Mouse (Mus musculus): ENCODE results near the gene Isx. TPM values are rescaled to one million over a fixed set of nuclear protein-coding genes. Genes with fewer than 3 reads are reported as not detected.

Gene Isx
- polyA plus RNA-seq, 1 experiment, result not detected

DNA sequence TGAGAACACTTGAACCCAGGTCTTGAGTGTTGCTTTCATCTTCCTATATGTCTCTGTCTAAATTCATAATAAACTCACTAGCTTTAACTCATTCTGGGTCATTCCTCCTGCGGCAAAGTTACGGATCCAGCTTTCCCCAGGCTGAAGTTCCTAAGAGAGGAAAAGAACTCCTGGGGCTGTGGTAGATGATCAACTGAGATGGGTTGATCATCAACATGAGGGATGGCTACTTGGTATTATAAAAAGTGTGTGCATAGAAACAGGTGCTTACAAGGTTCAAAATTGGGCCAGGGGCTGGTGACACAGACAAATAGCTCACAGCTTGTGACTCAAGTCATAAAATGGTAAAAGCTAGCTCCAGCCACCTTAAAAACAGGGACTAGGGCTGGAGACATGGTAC is 63.7 kb downstream of the Isx start:
- TF ChIP-seq CTCF (IDR thresholded peaks at IDR 0.05; ENCODE audit: control insufficient read depth, insufficient read depth, low read length) (no peak), POLR2A (IDR thresholded peaks at IDR 0.05; ENCODE audit: borderline replicate concordance, control insufficient read depth, low read depth, low read length) (no peak)
- H3K4me1 ChIP-seq (ENCODE audit: control insufficient read depth, insufficient read depth, low read length), result no peaks in the 10 kb centered on the region
- no peak overlapping the region for H3K4me3 ChIP-seq (replicated peaks; ENCODE audit: control insufficient read depth, low read depth, low read length)
- no peak overlapping the region for H3K27ac ChIP-seq (ENCODE audit: control insufficient read depth, insufficient read depth, low read depth, low read length, poor library complexity)
- WGBS, result 93% methylated on average over 2 of the region's 2 CpGs

DNA sequence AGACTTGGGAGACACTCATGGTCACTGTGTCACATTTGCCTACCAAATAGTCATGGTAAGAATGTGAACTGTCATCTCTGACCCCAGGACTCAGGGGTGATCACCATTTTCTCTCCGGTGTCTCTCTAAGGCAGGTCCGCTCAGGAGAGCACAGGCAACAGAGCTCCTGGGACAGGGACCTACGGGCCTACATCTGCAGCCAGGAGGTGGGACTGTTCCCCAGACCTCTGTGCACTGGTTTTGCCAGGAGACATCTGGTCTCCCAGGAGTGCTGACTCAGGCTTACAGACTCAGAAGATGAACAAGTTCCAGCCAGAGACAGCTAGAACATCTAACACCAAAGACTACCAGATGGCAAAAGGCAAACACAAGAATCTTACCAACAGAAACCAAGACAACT is 69.1 kb downstream of the Isx start:
- 92% methylated on average over 3 of the region's 3 CpGs for WGBS
- Histone ChIP-seq H3K4me1 (ENCODE audit: control insufficient read depth, insufficient read depth, low read length) (no peaks in the 10 kb centered on the region), H3K27ac (ENCODE audit: control insufficient read depth, insufficient read depth, low read depth, low read length, poor library complexity) (no peak overlapping the region), H3K4me3 (replicated peaks; ENCODE audit: control insufficient read depth, low read depth, low read length) (no peak overlapping the region)
- no peak for TF ChIP-seq CTCF (IDR thresholded peaks at IDR 0.05; ENCODE audit: control insufficient read depth, insufficient read depth, low read length)
- no peak for TF ChIP-seq POLR2A (IDR thresholded peaks at IDR 0.05; ENCODE audit: borderline replicate concordance, control insufficient read depth, low read depth, low read length)

Other genes starting within 250 kb of the Isx start
- gene Hmgxb4, start 120.2 kb downstream of the Isx start, polyA plus RNA-seq (2011; ENCODE audit: insufficient read depth, insufficient read length, low replicate concordance, missing spikeins), result 14.1 and 19.9 TPM in 2 replicates
- gene Tom1, start 160.5 kb downstream of the Isx start, polyA plus RNA-seq (2011; ENCODE audit: insufficient read depth, insufficient read length, low replicate concordance, missing spikeins), result 9.1 and 23.7 TPM in 2 replicates
- gene Hmox1, start 220.4 kb downstream of the Isx start, polyA plus RNA-seq (2011; ENCODE audit: insufficient read depth, insufficient read length, low replicate concordance, missing spikeins), result 297 and 316 TPM in 2 replicates
- gene Mcm5, start 236.4 kb downstream of the Isx start, polyA plus RNA-seq (2011; ENCODE audit: insufficient read depth, insufficient read length, low replicate concordance, missing spikeins), result 115 and 116 TPM in 2 replicates

Measured in bone marrow, adult 2 months (tissue).